Mouse (Mus musculus) v-Abl transformed pro-B cells (cell line): ENCODE data around the gene Ttc9b.
"Not testable (repeated sequence)": the region's sequence is repeated elsewhere in the genome, so short reads cannot be mapped to it uniquely, and the experiment has no call there.

Experiments
- in situ Hi-C, 2 experiments: fragments of 400-800 bp; cut with MboI; formaldehyde crosslinking; loops; one replicate each; pipeline ENCODE4 v1.15.1; 2025; ENCODE audit not compliant: unreplicated experiment in 2 of 2

Ttc9b gene

GRCm38 (mm10) chr7:27653681-27654437, at the start of gene Ttc9b:
TSS of gene Ttc9b (plus strand) at chr7:27653915.
- in situ Hi-C loops: loop anchor here (5.0 to 25.0 kb wide), 2 partner anchors 73 to 658 kb away; partner anchors contain the start of genes Dll3 (in 1 of the 2) and Timm50 (in 1 of the 2)

- in situ Hi-C loops: no loop called here
These were observed 48.9 kb upstream of the Ttc9b start for GRCm38 (mm10) chr7:27604661-27605348.

- in situ Hi-C loops: no loop called here
These were observed 48.0 kb upstream of the Ttc9b start for GRCm38 (mm10) chr7:27605499-27606285.

- in situ Hi-C loops: no loop called here
These were observed 47.0 kb upstream of the Ttc9b start for GRCm38 (mm10) chr7:27606481-27607254.

- in situ Hi-C loops: no loop called here
These were observed 46.1 kb upstream of the Ttc9b start for GRCm38 (mm10) chr7:27607580-27607979.

GRCm38 (mm10) chr7:27608130-27608529, 45.6 kb upstream of the Ttc9b start:
- in situ Hi-C loops: no loop called here

- in situ Hi-C loops: no loop called here
These were observed 44.4 kb upstream of the Ttc9b start for GRCm38 (mm10) chr7:27609285-27609684.

GRCm38 (mm10) chr7:27609688-27610087, 44.0 kb upstream of the Ttc9b start:
- in situ Hi-C loops: no loop called here

GRCm38 (mm10) chr7:27610370-27610769, 43.3 kb upstream of the Ttc9b start:
- in situ Hi-C loops: no loop called here

- in situ Hi-C loops: no loop called here
These were observed 42.8 kb upstream of the Ttc9b start for GRCm38 (mm10) chr7:27610871-27611270.

GRCm38 (mm10) chr7:27612940-27613339, 40.8 kb upstream of the Ttc9b start:
- in situ Hi-C loops: no loop called here

- in situ Hi-C loops: no loop called here
These were observed 39.8 kb upstream of the Ttc9b start for GRCm38 (mm10) chr7:27613751-27614499.

GRCm38 (mm10) chr7:27621028-27621427, 32.7 kb upstream of the Ttc9b start:
- in situ Hi-C loops: no loop called here

GRCm38 (mm10) chr7:27622234-27622633, 31.5 kb upstream of the Ttc9b start:
- in situ Hi-C loops: no loop called here

GRCm38 (mm10) chr7:27624967-27625366, 28.7 kb upstream of the Ttc9b start:
- in situ Hi-C loops: no loop called here

- in situ Hi-C loops: no loop called here
These were observed 26.0 kb upstream of the Ttc9b start for GRCm38 (mm10) chr7:27627707-27628106.

GRCm38 (mm10) chr7:27628190-27628589, 25.5 kb upstream of the Ttc9b start:
- in situ Hi-C loops: no loop called here

GRCm38 (mm10) chr7:27628816-27629215, 24.9 kb upstream of the Ttc9b start:
- in situ Hi-C loops: not testable (repeated sequence)

- in situ Hi-C loops: no loop called here
These were observed 22.3 kb upstream of the Ttc9b start for GRCm38 (mm10) chr7:27631439-27631838.

GRCm38 (mm10) chr7:27633166-27633565, 20.5 kb upstream of the Ttc9b start:
- in situ Hi-C loops: no loop called here
